Mouse (Mus musculus): ENCODE results near the gene Sik2. TPM values are rescaled to one million over a fixed set of nuclear protein-coding genes. Genes with fewer than 3 reads are reported as not detected.
A peak's percentile ranks its signal among the peaks of the same experiment; 100 is the strongest.

Gene Sik2
- polyA plus RNA-seq, 1 experiment from 2014 or later, result 12.4 TPM

DNA sequence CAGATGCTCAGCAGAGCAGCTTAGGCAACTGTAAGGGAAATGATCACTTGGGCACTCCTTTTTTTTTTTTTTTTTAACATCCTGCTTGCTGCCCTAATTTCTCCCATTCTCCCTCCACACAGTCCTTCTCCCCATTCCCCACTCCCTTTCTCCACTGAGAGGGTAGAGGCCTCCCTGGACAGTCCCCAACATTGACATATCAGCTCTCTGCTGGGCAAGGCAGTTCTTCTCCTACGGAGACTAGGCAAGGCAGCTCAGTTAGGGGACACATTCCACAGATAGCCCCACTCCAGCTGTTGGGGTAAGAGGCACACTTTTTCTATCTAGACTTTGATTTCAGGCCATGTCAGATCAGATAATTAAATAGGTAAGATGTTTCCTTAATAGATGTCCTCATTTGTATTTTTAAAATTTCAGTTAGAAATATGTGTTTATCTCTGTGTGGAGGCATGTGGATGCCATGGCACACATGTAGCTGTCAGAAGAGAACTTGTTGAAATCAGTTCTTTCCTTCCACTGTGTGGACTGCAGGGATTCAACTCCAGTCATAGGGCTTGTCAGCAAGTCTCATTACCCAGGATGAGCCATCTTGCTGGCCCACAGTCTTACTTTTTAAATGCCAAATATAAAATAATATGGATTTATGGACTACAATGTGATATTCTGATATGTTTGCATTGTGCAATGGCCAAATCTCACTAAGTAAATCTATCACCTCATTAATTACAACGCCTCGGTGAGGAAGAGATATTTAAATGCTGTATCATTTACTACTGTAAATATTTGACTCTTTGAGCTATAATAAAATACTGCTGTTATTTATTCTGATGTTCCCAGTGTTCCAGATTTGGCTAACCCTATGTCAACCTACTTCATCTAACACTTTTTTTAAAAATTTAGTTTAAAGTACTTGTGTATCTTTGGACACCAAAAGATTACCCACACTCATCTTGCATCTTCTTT is 87.7 kb downstream of the Sik2 start:
- no peak for DNase-seq (ENCODE audit: low spot score)

DNA sequence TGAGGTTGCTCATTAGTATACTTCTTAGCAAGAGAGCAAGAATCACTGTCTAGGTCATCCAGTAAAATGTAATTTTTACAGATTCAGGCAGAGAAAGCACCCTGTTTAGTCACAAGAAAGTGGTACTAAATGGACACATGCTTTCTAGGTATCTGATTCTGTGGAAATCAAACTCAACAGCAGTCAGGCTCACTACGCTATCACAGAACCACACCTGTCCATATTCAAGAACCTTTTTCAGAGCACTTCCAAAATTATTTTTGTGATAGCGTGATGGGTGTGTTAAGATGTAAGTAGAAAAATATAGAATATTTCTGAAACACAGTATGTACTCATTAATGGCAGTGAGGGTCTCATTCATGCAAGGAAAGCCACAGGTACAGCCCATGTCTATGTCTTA is 89.3 kb downstream of the Sik2 start:
- DNase-seq (ENCODE audit: low spot score), result no peak

- DNase-seq (ENCODE audit: low spot score), result no peak
Measured at GRCm38 (mm10) chr9:50918131-50918530, 90.7 kb downstream of the Sik2 start.

DNA sequence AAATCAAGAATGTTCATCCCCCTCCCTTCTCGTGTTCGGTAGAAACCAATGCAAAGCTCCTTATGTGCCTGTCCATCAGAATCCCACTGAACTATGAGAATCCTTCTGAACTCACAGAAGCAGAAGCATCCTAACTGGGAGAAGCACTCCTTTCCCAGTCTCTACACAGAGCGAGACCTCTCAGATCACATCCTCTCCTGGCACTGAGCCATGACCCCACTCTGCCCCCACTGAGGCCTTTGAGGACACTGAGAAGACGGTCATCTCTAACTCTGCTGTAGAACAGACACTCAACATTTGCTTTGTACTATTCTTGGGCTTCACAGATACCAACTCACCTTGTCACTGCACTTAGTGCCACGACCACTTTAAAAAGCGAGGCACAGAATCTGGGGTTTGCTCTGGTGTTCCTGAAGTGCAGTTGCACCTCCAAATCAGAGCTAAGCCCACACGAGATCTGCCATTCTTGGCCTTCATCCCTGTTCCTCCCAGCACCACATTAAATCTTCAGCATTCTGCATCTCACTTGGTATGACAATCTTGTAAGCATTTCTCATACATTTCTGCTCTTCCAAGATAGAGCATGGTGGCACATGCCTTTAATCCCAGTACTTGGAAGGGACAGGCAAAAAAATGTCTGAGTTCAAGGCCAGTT is 96.9 kb downstream of the Sik2 start:
- DNase-seq (ENCODE audit: low spot score), result no peak

GRCm38 (mm10) chr9:50905321-50905720 is 103.6 kb downstream of the Sik2 start:
- DNase-seq (ENCODE audit: low spot score), result peak; percentile 46

GRCm38 (mm10) chr9:50904196-50904847 is 104.6 kb downstream of the Sik2 start:
- DNase-seq (ENCODE audit: low spot score), result peak; percentile 16

DNA sequence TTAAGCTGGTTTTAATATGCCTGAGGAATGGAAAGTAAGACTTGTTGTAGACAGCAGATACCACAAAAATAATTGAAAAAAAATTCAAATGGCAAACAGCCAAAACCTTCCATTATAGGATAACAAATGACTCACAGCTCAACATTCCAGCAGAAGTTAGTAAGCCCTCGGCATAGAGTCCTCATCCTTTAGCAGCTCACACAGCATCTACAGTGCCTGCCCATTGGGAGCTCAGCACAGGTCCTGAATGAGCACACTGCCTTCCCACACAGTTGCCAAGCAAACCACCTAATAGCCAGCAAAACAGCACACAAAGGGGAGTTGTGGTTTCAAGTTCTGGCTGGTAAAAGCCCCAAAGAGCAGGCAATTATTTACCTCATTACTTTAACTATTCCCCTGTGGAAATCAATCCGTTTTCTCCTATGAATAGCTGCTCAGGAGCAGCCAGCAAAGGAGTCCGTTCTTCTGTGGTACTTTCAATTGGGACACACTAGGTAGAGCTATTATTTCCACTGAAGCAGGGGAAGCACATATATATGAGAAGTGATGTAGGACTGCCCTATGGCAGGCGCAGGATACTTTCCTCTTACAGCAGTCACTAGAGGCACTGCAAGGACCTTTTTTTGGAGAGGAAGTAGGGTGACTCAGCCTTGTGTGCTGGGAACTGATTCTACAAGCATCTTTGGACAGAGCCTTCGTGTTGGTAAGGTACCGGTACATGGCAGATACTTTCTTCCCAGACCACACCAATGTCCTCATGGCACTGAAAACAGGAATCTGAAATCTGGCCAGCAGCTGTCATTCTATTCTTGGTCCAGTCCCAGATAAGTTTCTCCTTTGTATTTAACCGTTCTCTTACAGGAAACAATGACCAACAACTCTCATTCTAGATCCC is 108.6 kb downstream of the Sik2 start:
- no peak for DNase-seq (ENCODE audit: low spot score)

DNA sequence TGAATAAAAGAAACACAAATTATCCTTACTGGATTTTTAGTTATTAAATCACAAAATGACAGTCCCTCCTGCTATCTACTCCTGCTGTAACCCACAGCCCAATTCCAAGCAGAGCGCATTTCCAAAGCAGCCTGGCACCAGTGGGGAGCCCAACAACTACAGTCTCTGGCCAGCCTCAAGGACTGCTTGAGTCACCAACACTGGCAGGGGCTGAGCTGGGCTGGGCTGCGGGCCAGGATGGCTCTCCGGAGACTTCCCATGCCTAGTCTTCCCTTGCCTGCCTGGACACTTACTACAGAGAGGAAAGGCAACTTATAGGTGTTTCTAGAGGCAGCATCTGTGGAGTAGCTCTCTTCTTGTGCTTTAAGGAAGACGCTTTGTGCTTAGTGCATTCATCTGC is 115.2 kb downstream of the Sik2 start:
- DNase-seq (ENCODE audit: low spot score), result no peak

- DNase-seq (ENCODE audit: low spot score), result no peak
Measured at GRCm38 (mm10) chr9:50890494-50891090, 118.3 kb downstream of the Sik2 start.

- DNase-seq (ENCODE audit: low spot score), result no peak
Measured at GRCm38 (mm10) chr9:50889964-50890363, 118.9 kb downstream of the Sik2 start.

GRCm38 (mm10) chr9:50889211-50889610 is 119.7 kb downstream of the Sik2 start:
- DNase-seq (ENCODE audit: low spot score), result no peak

- no peak for DNase-seq (ENCODE audit: low spot score)
Measured at GRCm38 (mm10) chr9:50887351-50887750, 121.5 kb downstream of the Sik2 start.

GRCm38 (mm10) chr9:50886870-50887269 is 122.0 kb downstream of the Sik2 start:
- DNase-seq (ENCODE audit: low spot score), result no peak

DNA sequence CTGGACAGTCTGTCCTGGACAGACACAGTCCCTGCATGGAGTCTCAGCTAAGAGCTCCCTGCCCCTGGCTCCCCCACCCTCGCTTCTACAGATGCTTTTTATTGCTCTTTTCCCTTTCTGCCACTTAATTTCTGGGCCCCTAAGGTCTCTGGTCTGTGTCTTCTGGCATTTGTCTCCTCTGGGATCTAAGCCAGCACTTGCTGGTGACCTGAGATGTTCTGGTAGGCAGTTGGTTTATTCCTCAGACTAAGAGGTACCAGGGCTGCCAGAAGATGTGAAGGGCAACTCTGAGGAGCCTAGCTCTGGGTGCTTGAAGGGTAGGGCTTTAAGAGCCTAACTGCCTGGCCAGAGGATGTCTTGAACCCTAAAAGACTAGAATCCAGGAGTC is 123.3 kb downstream of the Sik2 start:
- DNase-seq (ENCODE audit: low spot score), result no peak

DNA sequence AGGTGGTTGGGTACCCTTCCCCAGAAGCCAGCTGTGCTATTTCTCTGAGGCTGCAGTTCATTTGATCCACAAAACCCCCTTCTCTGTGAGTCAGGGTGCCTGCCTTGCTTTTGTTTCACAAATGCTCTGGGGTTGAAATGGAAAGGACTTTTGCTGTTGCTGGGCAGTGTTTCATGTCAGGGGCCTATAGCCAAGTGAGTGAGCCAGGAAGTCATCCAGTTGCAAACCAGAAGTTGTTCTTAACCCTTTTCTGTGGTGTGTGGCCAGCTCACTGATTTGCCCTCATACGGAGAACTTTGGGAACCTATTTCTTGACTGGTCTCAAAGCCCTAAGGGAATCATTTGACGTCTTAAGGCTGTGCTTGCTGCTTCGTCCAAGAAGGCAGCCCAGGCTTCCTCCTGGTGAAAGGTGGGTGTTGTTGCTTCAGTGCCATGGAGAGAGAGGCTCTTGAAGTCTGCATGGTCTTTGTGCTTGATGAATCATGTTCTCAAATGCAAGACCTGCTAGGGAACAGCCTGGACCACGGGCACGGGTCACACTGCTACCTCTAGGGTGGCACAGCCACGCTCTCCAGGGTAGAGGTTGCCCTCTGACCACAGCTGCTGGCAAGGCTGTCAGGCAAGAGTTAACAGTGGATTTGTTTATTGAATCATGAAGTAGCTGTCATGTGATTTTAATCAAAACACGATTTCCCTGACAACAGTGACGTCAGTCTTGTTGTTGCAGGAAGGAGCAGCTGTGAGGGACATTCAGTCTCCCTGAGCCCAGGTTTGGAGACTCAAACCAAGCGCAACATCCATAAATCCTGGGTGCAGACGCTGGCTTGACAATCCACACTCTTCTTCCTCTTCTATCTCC is 123.9 kb downstream of the Sik2 start:
- DNase-seq (ENCODE audit: low spot score), result no peak

DNA sequence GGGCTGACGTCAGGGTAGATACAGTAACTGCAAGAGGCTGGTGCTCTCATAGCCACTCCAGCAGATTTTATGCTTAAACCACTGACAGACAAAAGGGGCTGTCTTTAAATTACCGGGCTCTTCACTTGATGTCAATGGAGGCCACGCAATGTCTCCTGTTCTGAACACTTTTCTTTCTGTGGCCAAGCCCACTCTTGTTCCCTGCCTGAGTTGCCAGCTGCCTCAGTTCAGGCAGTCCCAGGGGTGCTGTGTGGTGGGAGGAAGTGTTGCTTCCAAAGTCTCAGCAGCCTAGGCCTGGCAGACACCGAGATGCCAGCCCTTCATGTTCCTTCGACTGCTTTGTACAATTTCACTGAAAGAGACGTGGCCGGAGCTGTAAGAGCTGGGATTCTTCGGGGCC is 124.8 kb downstream of the Sik2 start:
- no peak for DNase-seq (ENCODE audit: low spot score)

- no peak for DNase-seq (ENCODE audit: low spot score)
Measured at GRCm38 (mm10) chr9:50882183-50882582, 126.7 kb downstream of the Sik2 start.

DNA sequence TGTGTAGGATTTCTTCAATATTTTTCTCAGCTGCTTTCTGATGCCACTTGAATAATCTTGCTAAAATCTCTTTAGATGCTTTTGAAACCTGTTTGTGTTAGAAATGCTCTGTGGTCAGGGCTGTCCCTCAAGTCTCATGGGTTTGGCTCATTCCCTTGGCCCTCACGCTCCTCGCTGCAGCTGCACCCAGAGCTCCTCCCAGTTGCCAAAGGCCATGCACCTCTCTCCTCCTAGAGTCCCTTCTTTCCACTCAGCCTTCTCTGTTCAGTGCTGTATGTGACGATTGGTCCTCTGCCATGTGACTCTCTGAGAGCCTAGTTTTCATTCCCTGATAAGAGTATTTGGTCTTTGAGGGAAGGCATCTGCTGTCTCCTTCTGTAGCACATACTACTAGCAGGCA is 131.4 kb downstream of the Sik2 start:
- DNase-seq (ENCODE audit: low spot score), result no peak

DNA sequence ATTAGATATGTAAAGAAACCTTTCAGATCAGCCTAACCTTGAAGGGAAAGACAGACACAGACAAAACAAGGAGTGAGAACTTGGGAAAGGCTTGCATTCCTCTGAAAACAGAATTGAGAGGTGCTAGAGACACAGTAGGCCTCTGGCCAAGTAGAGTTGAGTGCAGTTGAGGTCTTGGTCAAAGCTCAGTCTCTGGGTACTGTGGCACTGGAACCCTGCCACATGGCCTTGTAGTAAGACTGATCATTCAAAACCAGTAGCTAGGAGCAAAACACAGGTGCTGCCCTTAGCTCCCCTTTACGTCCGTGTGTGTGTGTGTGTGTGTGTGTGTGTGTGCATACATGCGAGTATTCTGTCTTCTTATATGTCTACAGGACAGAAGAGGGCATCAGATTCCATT is 132.6 kb downstream of the Sik2 start:
- no peak for DNase-seq (ENCODE audit: low spot score)

- no peak for DNase-seq (ENCODE audit: low spot score)
Measured at GRCm38 (mm10) chr9:50875470-50875869, 133.4 kb downstream of the Sik2 start.
